Comparison of ENCODE assay signal across 24 mouse cellular contexts in the genomic region with DNA sequence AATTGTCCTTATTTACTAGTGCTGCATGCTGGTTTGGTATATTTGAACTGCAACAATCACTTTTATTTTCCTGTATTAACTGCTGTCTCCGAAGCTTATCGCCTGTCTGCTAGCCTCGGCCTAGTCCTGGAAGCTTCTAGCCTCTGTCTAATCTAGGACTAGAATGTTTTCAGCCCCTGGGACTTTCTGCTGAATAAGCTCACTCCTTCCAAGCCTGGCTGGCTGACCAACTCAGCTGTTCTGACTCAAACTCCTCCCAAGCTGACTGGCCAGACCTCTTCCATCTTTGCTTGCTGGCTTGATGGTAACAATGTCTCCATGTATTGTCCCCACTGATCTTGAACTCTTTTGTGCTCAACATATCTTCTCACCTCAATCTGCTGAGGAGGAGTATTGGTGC. TPM values are rescaled to one million over a fixed set of nuclear protein-coding genes. Genes with fewer than 3 reads are reported as not detected.
DNase-seq lines count a peak whose midpoint lies in the region; ATAC-seq and TF ChIP-seq lines count a peak whose summit lies in the region.
"Had no signal": no experiment of that assay in that cellular context is flagged by ENCODE, and none has a peak within 500 bp of the region (broad histone marks: within the 10 kb centered on the region; RNA-seq: fewer than 3 reads in every experiment).

No protein-coding gene starts in this region.

- H3K9me3 ChIP-seq in heart, embryonic 10.5 days, result no peaks in the 10 kb centered on the region; the same call in 1 of the 2 replicates
- H3K9me3 ChIP-seq in heart, embryonic 15.5 days (replicated peaks), result no peaks in the 10 kb centered on the region
- H3K9me3 ChIP-seq: embryonic facial prominence, embryonic 10.5 days; forebrain, embryonic 13.5 days; hindbrain, embryonic 15.5 days had no signal

- TF ChIP-seq POLR2A in kidney, adult 2 months (IDR thresholded peaks at IDR 0.05; ENCODE audit: low read depth, low read length), result no peak

- 65% methylated on average over 3 of the region's 3 CpGs for WGBS in heart, embryonic 10.5 days
- WGBS in heart, embryonic 15.5 days, result 60% methylated on average over 3 of the region's 3 CpGs
- 81% methylated on average over 3 of the region's 3 CpGs for WGBS in kidney, adult 2 months

- peak; percentile 50 for DNase-seq in gastrocnemius, adult 2 months
- no peak for DNase-seq in gastrocnemius, postnatal 36 days
- DNase-seq in heart, adult 8-10 months (ENCODE audit: low spot score), result peak; percentile 54
- no peak for DNase-seq in heart, embryonic 10.5 days (ENCODE audit: low spot score)
- peak; percentile 48 for DNase-seq in skeletal muscle tissue, adult 2 months (ENCODE audit: low read depth, low spot score)
- no peak for DNase-seq in kidney, adult 2 months
- DNase-seq: adrenal gland, adult 8-10 months; adrenal gland, postnatal 36 days; B cell, adult 2 months; cerebellum, adult 2 months; cerebellum, postnatal 10 days; forebrain, postnatal 0 days; gastrocnemius, postnatal 14 days; kidney, adult 8-10 months had no signal

- H3K36me3 ChIP-seq in heart, embryonic 10.5 days, result peaks cover 13% of the 10 kb centered on the region; the same call in 1 of the 2 replicates
- no peaks in the 10 kb centered on the region for H3K36me3 ChIP-seq in heart, embryonic 15.5 days
- no peaks in the 10 kb centered on the region for H3K36me3 ChIP-seq in kidney, adult 2 months (ENCODE audit: control insufficient read depth, insufficient read depth, low read length)
- H3K36me3 ChIP-seq: G1E; hindbrain, embryonic 15.5 days had no signal

- no peak overlapping the region for H3K4me2 ChIP-seq in heart, embryonic 15.5 days
- H3K4me2 ChIP-seq: forebrain, embryonic 13.5 days; hindbrain, embryonic 15.5 days had no signal

- intact Hi-C loops in gastrocnemius, adult 2 months (cut with DNase I), result no loop called here
- intact Hi-C loops in gastrocnemius, postnatal 36 days (cut with DNase I), result no loop called here

- ATAC-seq in heart, embryonic 15.5 days (replicated peaks; ENCODE audit: insufficient number of reproducible peaks, insufficient read depth, low FRiP score, low read depth), result peak; percentile 50; the same call in 1 of the 2 replicates
- ATAC-seq: CD4-positive, CD25-positive, alpha-beta regulatory T cell, adult 4 months; forebrain, embryonic 13.5 days; forebrain, postnatal 0 days; intestine, embryonic 16.5 days had no signal

- H3K27me3 ChIP-seq in heart, embryonic 10.5 days (ENCODE audit: insufficient read depth, poor library complexity, severe bottlenecking), result no peaks in the 10 kb centered on the region
- H3K27me3 ChIP-seq in heart, embryonic 15.5 days, result no peaks in the 10 kb centered on the region
- no peaks in the 10 kb centered on the region for H3K27me3 ChIP-seq in kidney, adult 2 months (replicated peaks; ENCODE audit: control insufficient read depth, insufficient read depth, low read length)
- H3K27me3 ChIP-seq: forebrain, embryonic 13.5 days; hindbrain, embryonic 15.5 days had no signal

- H3K9ac ChIP-seq in heart, embryonic 15.5 days, result no peak overlapping the region
- H3K9ac ChIP-seq: forebrain, embryonic 13.5 days; forebrain, postnatal 0 days; hindbrain, embryonic 15.5 days had no signal

- TF ChIP-seq CTCF in gastrocnemius, adult 2 months (IDR thresholded peaks at IDR 0.05), result no peak
- no peak for TF ChIP-seq CTCF in kidney, adult 2 months (conservative IDR thresholded peaks at IDR 0.05; ENCODE audit: insufficient read depth, insufficient read length, low read depth, low read length)

- no peak overlapping the region for H3K4me3 ChIP-seq in gastrocnemius, adult 2 months
- H3K4me3 ChIP-seq in heart, embryonic 10.5 days, result no peak overlapping the region
- H3K4me3 ChIP-seq in heart, embryonic 15.5 days, result no peak overlapping the region
- no peak overlapping the region for H3K4me3 ChIP-seq in kidney, adult 2 months (ENCODE audit: insufficient read depth, low read depth, low read length)
- H3K4me3 ChIP-seq: embryonic facial prominence, embryonic 10.5 days; forebrain, embryonic 13.5 days; heart, adult 2 months; hindbrain, embryonic 15.5 days had no signal

- peak overlapping the region; percentile 35; the same call in 1 of the 2 replicates for H3K27ac ChIP-seq in gastrocnemius, adult 2 months
- H3K27ac ChIP-seq in heart, embryonic 10.5 days, result no peak overlapping the region
- H3K27ac ChIP-seq in heart, embryonic 15.5 days, result peak overlapping the region; percentile 34; the same call in 1 of the 2 replicates
- H3K27ac ChIP-seq in kidney, adult 2 months (ENCODE audit: insufficient read depth, low read depth, low read length), result no peak overlapping the region
- H3K27ac ChIP-seq: embryonic facial prominence, embryonic 10.5 days; forebrain, embryonic 13.5 days; heart, adult 2 months; hindbrain, embryonic 15.5 days had no signal

- H3K4me1 ChIP-seq in heart, embryonic 10.5 days, result peaks cover 15% of the 10 kb centered on the region; the same call in 1 of the 2 replicates
- H3K4me1 ChIP-seq in heart, embryonic 15.5 days (replicated peaks), result peaks cover 18% of the 10 kb centered on the region
- no peaks in the 10 kb centered on the region for H3K4me1 ChIP-seq in kidney, adult 2 months (ENCODE audit: control insufficient read depth, insufficient read depth, low read length)

RNA-seq across cellular contexts. Expression of a gene that starts 25.4 kb away (rescaled TPM):
- total RNA-seq in gastrocnemius, adult 2 months (2021), result not detected
- total RNA-seq in gastrocnemius, postnatal 36 days (2021), result not detected
- total RNA-seq in heart, adult 8-10 months (2022), result not detected
- not detected in 2 replicates for polyA plus RNA-seq in heart, embryonic 10.5 days (2016; fragmentation: Nextera tagmentation; extraction: Ambion mirVana)
- polyA plus RNA-seq in heart, embryonic 15.5 days (2015; fragmentation: Nextera tagmentation; extraction: Ambion mirVana), result not detected in 2 replicates
- not detected in 2 replicates for polyA plus RNA-seq in kidney, adult 2 months (2012; rRNA removed)
- total RNA-seq: adrenal gland, adult 8-10 months; adrenal gland, postnatal 36 days; forebrain, postnatal 0 days; G1E; gastrocnemius, postnatal 14 days; heart, adult 2 months; hematopoietic stem cell, adult 5-6 weeks had no signal
- polyA plus RNA-seq: CD4-positive, CD25-positive, alpha-beta regulatory T cell, adult 4 months; cerebellum, adult 2 months; embryonic facial prominence, embryonic 10.5 days; embryonic facial prominence, embryonic 14.5 days; forebrain, embryonic 13.5 days; forebrain, postnatal 0 days; G1E; heart, adult 2 months; hindbrain, embryonic 15.5 days had no signal

Comparison
In these comparisons a context has a peak if more than half of its experiments do, and no peak if none do; other contexts are left out.
1. DNase-seq: peak in gastrocnemius, adult 2 months (single experiment), heart, adult 8-10 months (single experiment) and skeletal muscle tissue, adult 2 months (single experiment); none in gastrocnemius, postnatal 36 days (0 of 2), heart, embryonic 10.5 days (single experiment) and kidney, adult 2 months (single experiment).
2. H3K27ac ChIP-seq: peak in gastrocnemius, adult 2 months (single experiment) and heart, embryonic 15.5 days (single experiment); none in heart, embryonic 10.5 days (single experiment) and kidney, adult 2 months (single experiment).